Mouse (Mus musculus) thymus, adult 2 months (tissue): ENCODE measurements around the gene Zfp141.

Source experiments
- CTCF ChIP-seq: fragments of 200-500 bp; IDR thresholded peaks from 2 replicates; pipeline ENCODE4 v1.5.1; 2012; ENCODE audit warnings: mild to moderate bottlenecking, control low read depth, low read length, moderate library complexity, borderline replicate concordance; ENCODE audit not compliant: control insufficient read depth, poor library complexity, insufficient read depth; ENCODE audit errors: extremely low read depth
- POLR2A ChIP-seq: fragments of 200-500 bp; IDR thresholded peaks from 2 replicates; pipeline ENCODE4 v1.6.1; 2012; ENCODE audit warnings: mild to moderate bottlenecking, low read length, control low read depth, moderate library complexity; ENCODE audit not compliant: control insufficient read depth, poor library complexity, insufficient read depth; ENCODE audit errors: extremely low read depth

GRCm38 (mm10) chr7:42551766-42552165 is 46.2 kb upstream of the Zfp141 start:
- TF ChIP-seq CTCF (no peak), POLR2A (no peak)
